Mouse (Mus musculus): ENCODE results near the gene Madd. TPM values are rescaled to one million over a fixed set of nuclear protein-coding genes. Genes with fewer than 3 reads are reported as not detected.

Gene Madd
- polyA plus RNA-seq, 1 experiment from 2014 or later: 13.4 TPM

Other genes with a start within 250 kb of the Madd start
- gene Celf1, start 243.5 kb downstream of the Madd start, polyA plus RNA-seq (2016; fragmentation: Nextera tagmentation; extraction: Ambion mirVana): 79.4 and 81.3 TPM in 2 replicates
- gene Rapsn, start 148.2 kb downstream of the Madd start, polyA plus RNA-seq (2016; fragmentation: Nextera tagmentation; extraction: Ambion mirVana): 0.57 and 0.94 TPM in 2 replicates
- 220 and 223 TPM in 2 replicates for gene Psmc3, start 129.8 kb downstream of the Madd start, polyA plus RNA-seq (2016; fragmentation: Nextera tagmentation; extraction: Ambion mirVana)
- gene Slc39a13, start 113.4 kb downstream of the Madd start, polyA plus RNA-seq (2016; fragmentation: Nextera tagmentation; extraction: Ambion mirVana): 15.1 and 15.3 TPM in 2 replicates
- gene Spi1, start 101.4 kb downstream of the Madd start, polyA plus RNA-seq (2016; fragmentation: Nextera tagmentation; extraction: Ambion mirVana): 16.8 and 18.5 TPM in 2 replicates
- 0.23 and 0.39 TPM in 2 replicates for gene Mybpc3, start 65.7 kb downstream of the Madd start, polyA plus RNA-seq (2016; fragmentation: Nextera tagmentation; extraction: Ambion mirVana)
- gene Nr1h3, start 19.0 kb upstream of the Madd start, polyA plus RNA-seq (2016; fragmentation: Nextera tagmentation; extraction: Ambion mirVana): 12.9 and 13.5 TPM in 2 replicates
- 9.6 and 10.3 TPM in 2 replicates for gene Acp2, start 19.0 kb upstream of the Madd start, polyA plus RNA-seq (2016; fragmentation: Nextera tagmentation; extraction: Ambion mirVana)
- gene Ddb2, start 53.1 kb upstream of the Madd start, polyA plus RNA-seq (2016; fragmentation: Nextera tagmentation; extraction: Ambion mirVana): 8.3 and 8.4 TPM in 2 replicates
- gene Pacsin3, start 72.1 kb upstream of the Madd start, polyA plus RNA-seq (2016; fragmentation: Nextera tagmentation; extraction: Ambion mirVana): 12.3 and 12.4 TPM in 2 replicates
- gene Arfgap2, start 81.1 kb upstream of the Madd start, polyA plus RNA-seq (2016; fragmentation: Nextera tagmentation; extraction: Ambion mirVana): 80.0 and 82.2 TPM in 2 replicates

Measured in liver, embryonic 12.5 days (tissue).